ENCODE assay signal across 24 mouse cellular contexts in genomic region chr6:64982132-64982531, GRCm38 (mm10).
"Had no signal": no experiment of that assay in that cellular context is flagged by ENCODE, and none has a peak within 500 bp of the region (broad histone marks: within the 10 kb centered on the region; RNA-seq: fewer than 3 reads in every experiment).

No protein-coding gene starts in this region.

- H3K4me1 ChIP-seq: heart, embryonic 10.5 days; heart, embryonic 12.5 days; hindbrain, embryonic 13.5 days; hindbrain, embryonic 15.5 days; intestine, embryonic 15.5 days; limb, embryonic 10.5 days; limb, embryonic 12.5 days had no signal

- H3K9ac ChIP-seq: heart, embryonic 12.5 days; hindbrain, embryonic 13.5 days; hindbrain, embryonic 15.5 days; intestine, embryonic 15.5 days; limb, embryonic 12.5 days had no signal

- H3K4me3 ChIP-seq: gastrocnemius, adult 2 months; heart, embryonic 10.5 days; heart, embryonic 12.5 days; hindbrain, embryonic 10.5 days; hindbrain, embryonic 13.5 days; hindbrain, embryonic 15.5 days; intestine, embryonic 15.5 days; layer of hippocampus, adult 2 months; left cerebral cortex, adult 2 months; limb, embryonic 10.5 days; limb, embryonic 12.5 days had no signal

- H3K27me3 ChIP-seq: heart, embryonic 12.5 days; hindbrain, embryonic 13.5 days; hindbrain, embryonic 15.5 days; intestine, embryonic 15.5 days; limb, embryonic 12.5 days had no signal

- H3K27ac ChIP-seq: gastrocnemius, adult 2 months; heart, embryonic 10.5 days; hindbrain, embryonic 10.5 days; hindbrain, embryonic 13.5 days; hindbrain, embryonic 15.5 days; intestine, embryonic 15.5 days; layer of hippocampus, adult 2 months; left cerebral cortex, adult 2 months; limb, embryonic 10.5 days; limb, embryonic 12.5 days had no signal

- DNase-seq: gastrocnemius, adult 2 months; gastrocnemius, postnatal 10 days; gastrocnemius, postnatal 25 days; heart, adult 18-20 months; heart, postnatal 10 days; heart, postnatal 4 days; kidney, adult 18-20 months; kidney, adult 8-10 months; kidney, postnatal 10 days; kidney, postnatal 25 days; kidney, postnatal 4 days; liver had no signal

- H3K9me3 ChIP-seq: heart, embryonic 10.5 days; heart, embryonic 12.5 days; hindbrain, embryonic 10.5 days; hindbrain, embryonic 13.5 days; hindbrain, embryonic 15.5 days; intestine, embryonic 15.5 days; limb, embryonic 10.5 days; limb, embryonic 12.5 days had no signal

- ATAC-seq: inflammation-experienced regulatory T-cells, adult 6 months; intestine, embryonic 15.5 days; intestine, postnatal 0 days had no signal

- H3K36me3 ChIP-seq: heart, embryonic 10.5 days; heart, embryonic 12.5 days; hindbrain, embryonic 10.5 days; hindbrain, embryonic 13.5 days; hindbrain, embryonic 15.5 days; intestine, embryonic 15.5 days; limb, embryonic 10.5 days; limb, embryonic 12.5 days had no signal

- H3K4me2 ChIP-seq: heart, embryonic 12.5 days; hindbrain, embryonic 13.5 days; hindbrain, embryonic 15.5 days; intestine, embryonic 15.5 days; limb, embryonic 12.5 days had no signal
